Mouse (Mus musculus) CH12.LX (cell line): ENCODE measurements around the gene 1110008L16Rik.

ENCODE experiments used
- CTCF ChIP-seq, 2 experiments: IDR thresholded peaks in 1 of 2; conservative IDR thresholded peaks in 1 of 2; 2 replicates each; pipeline ENCODE4 v1.5.1; 2011 to 2012; ENCODE audit warnings: low read depth in 2 of 2, low read length in 2 of 2, improper control_type of control experiment in 1 of 2, inconsistent platforms in 1 of 2, mild to moderate bottlenecking in 1 of 2, moderate library complexity in 1 of 2
- EP300 ChIP-seq: IDR thresholded peaks from 2 replicates; pipeline ENCODE4 v1.6.1; 2011; ENCODE audit warnings: low read length, improper control_type of control experiment
- ETS1 ChIP-seq: conservative IDR thresholded peaks from 2 replicates; pipeline ENCODE4 v1.6.1; 2012; ENCODE audit warnings: low read depth, mild to moderate bottlenecking, inconsistent platforms, low read length, improper control_type of control experiment, moderate library complexity
- JUND ChIP-seq: conservative IDR thresholded peaks from 2 replicates; pipeline ENCODE4 v1.6.1; 2011; ENCODE audit warnings: low read depth, low read length, improper control_type of control experiment
- KAT2A ChIP-seq: IDR thresholded peaks from 2 replicates; pipeline ENCODE4 v1.6.1; 2012; ENCODE audit warnings: low read length, improper control_type of control experiment, inconsistent platforms; ENCODE audit not compliant: insufficient replicate concordance
- MAFK ChIP-seq: IDR thresholded peaks from 2 replicates; pipeline ENCODE4 v1.6.1; 2011; ENCODE audit warnings: low read length, improper control_type of control experiment; ENCODE audit not compliant: insufficient replicate concordance
- MYC ChIP-seq: IDR thresholded peaks from 2 replicates; pipeline ENCODE4 v1.6.1; 2011; ENCODE audit warnings: low read depth, mild to moderate bottlenecking, improper control_type of control experiment, low read length
- NRF1 ChIP-seq: IDR thresholded peaks from 2 replicates; pipeline ENCODE4 v1.6.1; 2014; ENCODE audit warnings: low read depth, mild to moderate bottlenecking, inconsistent platforms, low read length, improper control_type of control experiment, moderate library complexity
- PAX5 ChIP-seq: IDR thresholded peaks from 2 replicates; pipeline ENCODE4 v1.6.1; 2012; ENCODE audit warnings: low read length, inconsistent platforms, mixed read lengths
- POLR2A ChIP-seq: IDR thresholded peaks from 2 replicates; pipeline ENCODE4 v1.6.1; 2011; ENCODE audit warnings: low read depth, mild to moderate bottlenecking, improper control_type of control experiment, low read length
- POLR2AphosphoS2 ChIP-seq: IDR thresholded peaks from 2 replicates; pipeline ENCODE4 v1.6.1; 2011; ENCODE audit warnings: low read depth, low read length, improper control_type of control experiment
- TBP ChIP-seq: conservative IDR thresholded peaks from 2 replicates; pipeline ENCODE4 v1.6.1; 2011; ENCODE audit warnings: low read depth, low read length, improper control_type of control experiment
- TCF12 ChIP-seq: IDR thresholded peaks from 2 replicates; pipeline ENCODE4 v1.6.1; 2014; ENCODE audit warnings: low read depth, mild to moderate bottlenecking, inconsistent platforms, low read length, improper control_type of control experiment
- USF2 ChIP-seq: conservative IDR thresholded peaks from 2 replicates; pipeline ENCODE4 v1.6.1; 2011; ENCODE audit warnings: low read depth, low read length, improper control_type of control experiment

GRCm38 (mm10) chr12:55313901-55314300, 14.5 kb downstream of the 1110008L16Rik start:
- TF ChIP-seq CTCF (conservative IDR thresholded peaks at IDR 0.05 in 1 of 2, IDR thresholded peaks at IDR 0.05 in 1 of 2; ENCODE audit: low read depth in 2 of 2, low read length in 2 of 2) (peak in 1 of 2 experiments; percentile 42; a peak in 2 of 4 replicates), TBP (no peak), JUND (no peak), ETS1 (no peak), KAT2A (no peak), USF2 (no peak), EP300 (no peak), TCF12 (no peak), POLR2AphosphoS2 (no peak), MYC (no peak), MAFK (no peak), POLR2A (no peak), NRF1 (no peak), PAX5 (no peak)
